Mouse (Mus musculus): ENCODE measurements around the gene Klk1b1.
"Not testable (repeated sequence)": the region's sequence is repeated elsewhere in the genome, so short reads cannot be mapped to it uniquely, and the experiment has no call there.

Gene Klk1b1

DNA sequence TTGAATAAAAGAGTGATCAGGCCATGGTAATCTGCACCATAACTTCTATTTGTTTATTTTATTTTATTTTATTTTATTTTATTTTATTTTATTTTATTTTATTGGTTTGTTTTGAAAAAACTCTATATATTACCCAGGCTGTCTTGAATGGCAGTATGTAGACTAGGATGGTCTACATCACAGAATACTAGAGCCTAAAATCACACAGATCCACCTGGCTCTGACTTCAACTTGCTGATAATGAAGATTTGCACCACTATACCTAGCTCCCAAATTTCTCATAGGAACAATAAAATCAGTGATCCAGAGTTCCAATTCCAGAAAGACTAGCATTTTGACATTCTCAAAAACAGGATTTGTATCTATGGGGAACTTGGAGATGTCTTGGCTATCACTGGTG is 45.3 kb downstream of the Klk1b1 start, which contains the start of gene Klk1b26:
Gene Klk1b26 (plus strand): TSS at position 301 of the 400 bp plus-strand sequence.
- DNase-seq = not testable (repeated sequence)

DNA sequence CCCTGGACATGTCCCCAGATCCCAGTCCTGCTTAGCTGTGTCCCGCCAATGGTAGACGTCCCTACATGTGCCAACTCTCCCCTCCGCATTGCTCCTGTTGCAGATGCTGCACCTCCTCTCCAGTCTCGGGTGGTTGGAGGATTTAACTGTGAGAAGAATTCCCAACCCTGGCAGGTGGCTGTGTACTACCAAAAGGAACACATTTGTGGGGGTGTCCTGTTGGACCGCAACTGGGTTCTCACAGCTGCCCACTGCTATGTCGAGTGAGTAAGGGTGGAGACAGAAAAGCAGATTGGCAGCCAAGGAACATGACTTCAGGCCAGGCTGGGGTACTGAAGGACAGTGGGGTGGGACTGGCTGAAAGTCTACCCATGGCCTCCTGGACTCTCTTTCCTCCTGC is 48.1 kb downstream of the Klk1b1 start:
- peak; percentile 43 for DNase-seq

DNA sequence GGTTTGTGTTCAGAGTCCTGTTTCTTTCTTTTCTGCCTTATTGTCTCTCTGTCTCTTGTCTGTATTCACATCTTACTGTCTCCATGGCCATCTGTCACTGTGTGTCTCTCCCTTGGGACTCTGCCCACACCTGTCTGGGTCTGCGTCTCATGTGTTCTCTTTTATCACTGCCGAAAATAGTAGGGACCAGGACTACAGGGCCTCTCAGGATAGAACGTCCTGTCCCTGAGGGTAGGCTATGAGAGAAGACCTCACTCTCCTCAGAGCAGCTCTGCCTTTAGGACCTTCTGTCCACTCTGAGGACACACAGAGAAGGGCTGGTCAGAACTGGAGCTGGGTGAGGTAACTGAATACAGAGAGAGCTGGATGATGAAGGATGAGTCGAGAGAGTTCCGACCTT is 48.5 kb downstream of the Klk1b1 start:
- DNase-seq = no peak

Data from right cerebral cortex, postnatal 25 days (tissue).